Mouse (Mus musculus): ENCODE results near the gene Macc1. TPM values are rescaled to one million over a fixed set of nuclear protein-coding genes. Genes with fewer than 3 reads are reported as not detected.
A peak's percentile ranks its signal among the peaks of the same experiment; 100 is the strongest.

Gene Macc1
- polyA plus RNA-seq (2015; fragmentation: Nextera tagmentation; extraction: Ambion mirVana), result 0.43 and 0.47 TPM in 2 replicates

- H3K27me3 ChIP-seq (replicated peaks; ENCODE audit: control insufficient read depth, insufficient read depth, low read length), result no peaks in the 10 kb centered on the region
- no peaks in the 10 kb centered on the region for H3K36me3 ChIP-seq (ENCODE audit: control insufficient read depth, insufficient read depth)
- H3K4me2 ChIP-seq (replicated peaks; ENCODE audit: low read depth), result no peak within 1 kb of the TSS
- no peak within 1 kb of the TSS for H3K9ac ChIP-seq (ENCODE audit: low read depth, low read length)
- no peak for ATAC-seq
- H3K4me1 ChIP-seq (replicated peaks; ENCODE audit: control insufficient read depth, insufficient read depth, low read length), result no peaks in the 10 kb centered on the region
- TF ChIP-seq CTCF (IDR thresholded peaks at IDR 0.05; ENCODE audit: low read depth), result no peak
- H3K4me3 ChIP-seq (ENCODE audit: low read depth, low read length), result no peak within 1 kb of the TSS
- H3K9me3 ChIP-seq (ENCODE audit: control insufficient read depth), result no peaks in the 10 kb centered on the region
- no peak within 1 kb of the TSS for H3K27ac ChIP-seq (ENCODE audit: low read depth, low read length)
Measured at GRCm38 (mm10) chr12:119313970-119314369, at the start of gene Macc1. TSS of gene Macc1 (plus strand) at chr12:119314270.

GRCm38 (mm10) chr12:119264506-119264905 lies 49.6 kb upstream of the Macc1 start:
- Histone ChIP-seq H3K4me2 (replicated peaks; ENCODE audit: low read depth) (no peak overlapping the region), H3K36me3 (ENCODE audit: control insufficient read depth, insufficient read depth) (no peaks in the 10 kb centered on the region), H3K4me3 (ENCODE audit: low read depth, low read length) (no peak overlapping the region), H3K4me1 (replicated peaks; ENCODE audit: control insufficient read depth, insufficient read depth, low read length) (no peaks in the 10 kb centered on the region), H3K9ac (ENCODE audit: low read depth, low read length) (no peak overlapping the region), H3K27me3 (replicated peaks; ENCODE audit: control insufficient read depth, insufficient read depth, low read length) (no peaks in the 10 kb centered on the region), H3K27ac (ENCODE audit: low read depth, low read length) (no peak overlapping the region), H3K9me3 (ENCODE audit: control insufficient read depth) (no peaks in the 10 kb centered on the region)
- no peak for ATAC-seq
- WGBS, result 89% methylated on average over 3 of the region's 3 CpGs
- no peak for TF ChIP-seq CTCF (IDR thresholded peaks at IDR 0.05; ENCODE audit: low read depth)

- H3K27me3 ChIP-seq (replicated peaks; ENCODE audit: control insufficient read depth, insufficient read depth, low read length), result no peaks in the 10 kb centered on the region
- H3K27ac ChIP-seq (ENCODE audit: low read depth, low read length), result no peak overlapping the region
- no peak overlapping the region for H3K4me3 ChIP-seq (ENCODE audit: low read depth, low read length)
- no peak for ATAC-seq
- H3K9me3 ChIP-seq (ENCODE audit: control insufficient read depth), result no peaks in the 10 kb centered on the region
- 71% methylated on average over 1 of the region's 1 CpGs for WGBS
- no peak for TF ChIP-seq CTCF (IDR thresholded peaks at IDR 0.05; ENCODE audit: low read depth)
- H3K36me3 ChIP-seq (ENCODE audit: control insufficient read depth, insufficient read depth), result no peaks in the 10 kb centered on the region
- H3K4me2 ChIP-seq (replicated peaks; ENCODE audit: low read depth), result no peak overlapping the region
- H3K4me1 ChIP-seq (replicated peaks; ENCODE audit: control insufficient read depth, insufficient read depth, low read length), result no peaks in the 10 kb centered on the region
- H3K9ac ChIP-seq (ENCODE audit: low read depth, low read length), result no peak overlapping the region
Measured at GRCm38 (mm10) chr12:119268723-119269122, 45.3 kb upstream of the Macc1 start.

- no peaks in the 10 kb centered on the region for H3K4me1 ChIP-seq (replicated peaks; ENCODE audit: control insufficient read depth, insufficient read depth, low read length)
- 72% methylated on average over 2 of the region's 2 CpGs for WGBS
- no peaks in the 10 kb centered on the region for H3K36me3 ChIP-seq (ENCODE audit: control insufficient read depth, insufficient read depth)
- no peaks in the 10 kb centered on the region for H3K27me3 ChIP-seq (replicated peaks; ENCODE audit: control insufficient read depth, insufficient read depth, low read length)
- H3K9ac ChIP-seq (ENCODE audit: low read depth, low read length), result no peak overlapping the region
- no peak for TF ChIP-seq CTCF (IDR thresholded peaks at IDR 0.05; ENCODE audit: low read depth)
- no peak for ATAC-seq
- no peak overlapping the region for H3K4me3 ChIP-seq (ENCODE audit: low read depth, low read length)
- H3K4me2 ChIP-seq (replicated peaks; ENCODE audit: low read depth), result no peak overlapping the region
- no peak overlapping the region for H3K27ac ChIP-seq (ENCODE audit: low read depth, low read length)
- no peaks in the 10 kb centered on the region for H3K9me3 ChIP-seq (ENCODE audit: control insufficient read depth)
Measured at GRCm38 (mm10) chr12:119270036-119270435, 44.0 kb upstream of the Macc1 start.

GRCm38 (mm10) chr12:119271964-119272363 lies 42.1 kb upstream of the Macc1 start:
- no peaks in the 10 kb centered on the region for H3K4me1 ChIP-seq (replicated peaks; ENCODE audit: control insufficient read depth, insufficient read depth, low read length)
- 86% methylated on average over 1 of the region's 1 CpGs for WGBS
- no peaks in the 10 kb centered on the region for H3K27me3 ChIP-seq (replicated peaks; ENCODE audit: control insufficient read depth, insufficient read depth, low read length)
- no peak overlapping the region for H3K9ac ChIP-seq (ENCODE audit: low read depth, low read length)
- H3K27ac ChIP-seq (ENCODE audit: low read depth, low read length), result no peak overlapping the region
- TF ChIP-seq CTCF (IDR thresholded peaks at IDR 0.05; ENCODE audit: low read depth), result 0 out of 2 replicates have a peak, but pooled peaks have one; percentile 4
- no peaks in the 10 kb centered on the region for H3K9me3 ChIP-seq (ENCODE audit: control insufficient read depth)
- H3K4me3 ChIP-seq (ENCODE audit: low read depth, low read length), result no peak overlapping the region
- ATAC-seq, result no peak
- H3K36me3 ChIP-seq (ENCODE audit: control insufficient read depth, insufficient read depth), result no peaks in the 10 kb centered on the region
- H3K4me2 ChIP-seq (replicated peaks; ENCODE audit: low read depth), result no peak overlapping the region

GRCm38 (mm10) chr12:119273605-119274004 lies 40.5 kb upstream of the Macc1 start:
- H3K9ac ChIP-seq (ENCODE audit: low read depth, low read length), result no peak overlapping the region
- WGBS, result 11% methylated on average over 1 of the region's 1 CpGs

GRCm38 (mm10) chr12:119276282-119276681 lies 37.8 kb upstream of the Macc1 start:
- Histone ChIP-seq H3K9ac (ENCODE audit: low read depth, low read length) (no peak overlapping the region), H3K9me3 (ENCODE audit: control insufficient read depth) (no peaks in the 10 kb centered on the region), H3K27me3 (replicated peaks; ENCODE audit: control insufficient read depth, insufficient read depth, low read length) (no peaks in the 10 kb centered on the region), H3K4me2 (replicated peaks; ENCODE audit: low read depth) (no peak overlapping the region), H3K27ac (ENCODE audit: low read depth, low read length) (no peak overlapping the region), H3K4me1 (replicated peaks; ENCODE audit: control insufficient read depth, insufficient read depth, low read length) (no peaks in the 10 kb centered on the region), H3K36me3 (ENCODE audit: control insufficient read depth, insufficient read depth) (no peaks in the 10 kb centered on the region), H3K4me3 (ENCODE audit: low read depth, low read length) (no peak overlapping the region)
- no peak for ATAC-seq
- TF ChIP-seq CTCF (IDR thresholded peaks at IDR 0.05; ENCODE audit: low read depth), result no peak
- 90% methylated on average over 1 of the region's 1 CpGs for WGBS

More at GRCm38 (mm10) chr12:119273605-119274004, 40.5 kb upstream of the Macc1 start:
- Histone ChIP-seq H3K9me3 (ENCODE audit: control insufficient read depth) (no peaks in the 10 kb centered on the region), H3K27me3 (replicated peaks; ENCODE audit: control insufficient read depth, insufficient read depth, low read length) (no peaks in the 10 kb centered on the region), H3K27ac (ENCODE audit: low read depth, low read length) (no peak overlapping the region), H3K36me3 (ENCODE audit: control insufficient read depth, insufficient read depth) (no peaks in the 10 kb centered on the region), H3K4me2 (replicated peaks; ENCODE audit: low read depth) (no peak overlapping the region), H3K4me3 (ENCODE audit: low read depth, low read length) (no peak overlapping the region), H3K4me1 (replicated peaks; ENCODE audit: control insufficient read depth, insufficient read depth, low read length) (no peaks in the 10 kb centered on the region)
- no peak for TF ChIP-seq CTCF (IDR thresholded peaks at IDR 0.05; ENCODE audit: low read depth)
- no peak for ATAC-seq

Data from intestine, postnatal 0 days (tissue).